Mouse (Mus musculus) liver, embryonic 14.5 days (tissue): ENCODE results near the gene Kcp. TPM values are rescaled to one million over a fixed set of nuclear protein-coding genes. Genes with fewer than 3 reads are reported as not detected.

ENCODE experiments used
- ATAC-seq: fragments of 200-750 bp; cut with Nextera tagmentation; 2 replicates; pipeline ENCODE4 v1.8.0; 2017; ENCODE audit warnings: moderate number of reproducible peaks, mild to moderate bottlenecking, moderate library complexity; ENCODE audit not compliant: insufficient read depth
- DNase-seq, 3 experiments: peaks; one replicate each; pipeline ENCODE4 v3.0.0-alpha.2; 2012 to 2013; ENCODE audit warnings: low read depth in 3 of 3, low spot score in 3 of 3
- H3K27ac ChIP-seq: fragments of 300-500 bp; sonication (generic); 2 replicates; pipeline ENCODE4 v1.5.1; 2014; ENCODE audit warnings: moderate library complexity, mild to moderate bottlenecking, control low read depth, inconsistent platforms
- H3K27me3 ChIP-seq: fragments of 300-500 bp; sonication (generic); 2 replicates; pipeline ENCODE4 v1.6.1; 2014; ENCODE audit warnings: mild to moderate bottlenecking, low read length, moderate library complexity; ENCODE audit not compliant: control insufficient read depth, insufficient read depth
- H3K36me3 ChIP-seq: fragments of 300-500 bp; sonication (generic); replicated peaks from 2 replicates; pipeline ENCODE4 v1.6.1; 2014; ENCODE audit warnings: low read depth; ENCODE audit not compliant: control insufficient read depth, insufficient read depth
- H3K4me1 ChIP-seq, 2 experiments: fragments of 200-500 bp in 1 of 2; fragments of 300-500 bp in 1 of 2; sonication (generic) in 1 of 2; replicated peaks; 2 replicates each; pipeline ENCODE4 v1.6.1; 2012 to 2014; ENCODE audit warnings: antibody characterized with exemption in 1 of 2, inconsistent platforms in 1 of 2, low read length in 1 of 2; ENCODE audit not compliant: control insufficient read depth in 2 of 2, insufficient read depth in 2 of 2
- H3K4me2 ChIP-seq: fragments of 300-500 bp; sonication (generic); 2 replicates; pipeline ENCODE4 v1.6.1; 2014; ENCODE audit warnings: low read depth, mild to moderate bottlenecking, control low read depth, moderate library complexity
- H3K4me3 ChIP-seq, 2 experiments: fragments of 200-500 bp in 1 of 2; fragments of 300-500 bp in 1 of 2; sonication (generic) in 1 of 2; 2 replicates each; pipeline ENCODE4 v1.5.1; 2012 to 2014; ENCODE audit warnings: low read depth in 2 of 2, low read length in 2 of 2, mild to moderate bottlenecking in 2 of 2, control low read depth in 1 of 2, inconsistent platforms in 1 of 2, moderate library complexity in 1 of 2; ENCODE audit not compliant: insufficient read depth in 1 of 2
- H3K9ac ChIP-seq: fragments of 300-500 bp; sonication (generic); replicated peaks from 2 replicates; pipeline ENCODE4 v1.6.1; 2014; ENCODE audit warnings: mild to moderate bottlenecking, control low read depth, moderate library complexity
- H3K9me3 ChIP-seq: fragments of 300-500 bp; sonication (generic); 2 replicates; pipeline ENCODE4 v1.6.1; 2016; ENCODE audit warnings: low read length, mixed read lengths; ENCODE audit not compliant: control insufficient read depth
- CTCF ChIP-seq: IDR thresholded peaks from 2 replicates; pipeline ENCODE4 v1.5.1; 2016; ENCODE audit warnings: antibody characterized with exemption, low read depth, control low read depth
- EP300 ChIP-seq: IDR thresholded peaks from 2 replicates; pipeline ENCODE4 v1.6.1; 2016; ENCODE audit warnings: antibody characterized with exemption, low read depth
- WGBS: fragments of 180-500 bp; shearing (Covaris S2); extraction: QIAGEN DNeasy Blood & Tissue Kit; methylation state at CpG from one replicate; pipeline ENCODE4 v1.1.7; 2014; ENCODE audit not compliant: insufficient replicate concordance; 5-methylcytosine and 5-hydroxymethylcytosine counted together
- polyA plus RNA-seq, 2 experiments: library from polyadenylated mRNA; depleted of rRNA in 1 of 2; stranded (reverse) in 1 of 2; unstranded in 1 of 2; fragments of >200 nt; fragmentation: Nextera tagmentation in 1 of 2; extraction: Ambion mirVana in 1 of 2; gene quantifications; 2 replicates each; pipeline versions ENCODE4 v1.2.1 to v1.2.3; 2012 to 2014

Kcp gene
- polyA plus RNA-seq, 2 experiments, result 0.67 to 2.0 TPM

- WGBS, result 82% methylated on average over 2 of the region's 2 CpGs
- Histone ChIP-seq H3K4me2 (no peak overlapping the region), H3K9me3 (no peaks in the 10 kb centered on the region), H3K36me3 (peaks cover 51% of the 10 kb centered on the region), H3K27me3 (no peaks in the 10 kb centered on the region), H3K27ac (no peak overlapping the region), H3K4me1 (no peaks in the 10 kb centered on the region), H3K4me3 (no peak overlapping the region), H3K9ac (no peak overlapping the region)
- TF ChIP-seq CTCF (no peak), EP300 (no peak)
- no peak for DNase-seq
- ATAC-seq, result no peak
Measured at GRCm38 (mm10) chr6:29545611-29546010, 37.9 kb upstream of the Kcp start.

GRCm38 (mm10) chr6:29540956-29541355 is 33.2 kb upstream of the Kcp start:
- Histone ChIP-seq H3K27me3 (no peaks in the 10 kb centered on the region), H3K27ac (no peak overlapping the region), H3K4me2 (no peak overlapping the region), H3K9ac (no peak overlapping the region), H3K36me3 (peaks cover 31% of the 10 kb centered on the region), H3K4me1 (no peaks in the 10 kb centered on the region), H3K4me3 (no peak overlapping the region), H3K9me3 (no peaks in the 10 kb centered on the region)
- WGBS, result 83% methylated on average over 1 of the region's 1 CpGs
- DNase-seq, result no peak
- ATAC-seq, result no peak
- TF ChIP-seq EP300, result no peak
- no peak for TF ChIP-seq CTCF

GRCm38 (mm10) chr6:29540223-29540622 is 32.5 kb upstream of the Kcp start:
- H3K27ac ChIP-seq, result no peak overlapping the region
- H3K4me3 ChIP-seq, result no peak overlapping the region
- no peak overlapping the region for H3K4me2 ChIP-seq
- 85% methylated on average over 6 of the region's 6 CpGs for WGBS
- H3K36me3 ChIP-seq, result peaks cover 24% of the 10 kb centered on the region
- DNase-seq (no peak), ATAC-seq (no peak)
- H3K9ac ChIP-seq, result no peak overlapping the region
- H3K4me1 ChIP-seq, result no peaks in the 10 kb centered on the region
- H3K27me3 ChIP-seq, result no peaks in the 10 kb centered on the region
- no peak for TF ChIP-seq EP300
- no peak for TF ChIP-seq CTCF
- no peaks in the 10 kb centered on the region for H3K9me3 ChIP-seq

GRCm38 (mm10) chr6:29539502-29539901 is 31.8 kb upstream of the Kcp start:
- no peak for ATAC-seq
- Histone ChIP-seq H3K4me3 (no peak overlapping the region), H3K9me3 (no peaks in the 10 kb centered on the region), H3K4me2 (no peak overlapping the region), H3K4me1 (no peaks in the 10 kb centered on the region), H3K9ac (no peak overlapping the region), H3K27me3 (no peaks in the 10 kb centered on the region), H3K27ac (no peak overlapping the region), H3K36me3 (peaks cover 23% of the 10 kb centered on the region)
- WGBS, result 81% methylated on average over 8 of the region's 8 CpGs
- TF ChIP-seq CTCF, result no peak
- no peak for TF ChIP-seq EP300
- DNase-seq, result no peak

GRCm38 (mm10) chr6:29537221-29537620 is 29.5 kb upstream of the Kcp start:
- H3K9ac ChIP-seq, result no peak overlapping the region
- no peaks in the 10 kb centered on the region for H3K27me3 ChIP-seq
- WGBS, result 66% methylated on average over 3 of the region's 3 CpGs
- DNase-seq (no peak), ATAC-seq (no peak)
- no peak overlapping the region for H3K4me2 ChIP-seq
- H3K4me3 ChIP-seq, result no peak overlapping the region
- H3K9me3 ChIP-seq, result no peaks in the 10 kb centered on the region
- no peaks in the 10 kb centered on the region for H3K4me1 ChIP-seq
- no peak for TF ChIP-seq CTCF
- TF ChIP-seq EP300, result no peak
- no peak overlapping the region for H3K27ac ChIP-seq
- H3K36me3 ChIP-seq, result peaks cover 13% of the 10 kb centered on the region
